Mouse (Mus musculus): ENCODE data around the gene Spred3.

DNA sequence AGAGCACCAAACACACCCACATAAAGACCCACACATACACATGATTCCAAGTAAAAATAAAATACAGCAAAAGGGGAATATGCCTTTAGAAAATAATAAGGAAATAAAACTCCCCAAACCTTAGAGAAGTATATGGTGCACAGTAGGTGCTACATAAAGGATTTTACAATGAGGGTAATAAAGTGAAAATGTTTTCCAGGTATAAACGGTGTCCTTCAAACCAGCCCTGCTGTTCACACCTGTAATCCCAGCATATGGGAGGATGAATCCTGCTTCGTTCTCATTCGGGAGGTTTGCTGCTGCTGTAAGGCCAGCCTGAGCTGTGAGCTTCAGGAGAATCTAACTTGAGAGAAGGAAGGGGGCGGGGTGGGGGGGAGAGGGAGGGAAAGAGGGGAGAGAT, 36.0 kb downstream of the Spred3 start:
- no peak for TF ChIP-seq POLR2AphosphoS5 (IDR thresholded peaks at IDR 0.05; ENCODE audit: insufficient replicate concordance, low read depth, low read length)
- no peak for TF ChIP-seq TAL1 (conservative IDR thresholded peaks at IDR 0.05; ENCODE audit: low read depth, low read length)
- TF ChIP-seq CTCF (IDR thresholded peaks at IDR 0.05; ENCODE audit: low read depth, low read length) = no peak
- TF ChIP-seq GATA1 (IDR thresholded peaks at IDR 0.05; ENCODE audit: borderline replicate concordance, low read length) = no peak
- TF ChIP-seq GATA2 (IDR thresholded peaks at IDR 0.05; ENCODE audit: borderline replicate concordance, low read depth, low read length) = no peak

All from G1E (cell line).